Mouse (Mus musculus): Measurements from ENCODE around the gene Ddc. TPM values are rescaled to one million over a fixed set of nuclear protein-coding genes. Genes with fewer than 3 reads are reported as not detected.

Gene Ddc
- polyA plus RNA-seq, 1 experiment from 2014 or later: 64.6 TPM

DNA sequence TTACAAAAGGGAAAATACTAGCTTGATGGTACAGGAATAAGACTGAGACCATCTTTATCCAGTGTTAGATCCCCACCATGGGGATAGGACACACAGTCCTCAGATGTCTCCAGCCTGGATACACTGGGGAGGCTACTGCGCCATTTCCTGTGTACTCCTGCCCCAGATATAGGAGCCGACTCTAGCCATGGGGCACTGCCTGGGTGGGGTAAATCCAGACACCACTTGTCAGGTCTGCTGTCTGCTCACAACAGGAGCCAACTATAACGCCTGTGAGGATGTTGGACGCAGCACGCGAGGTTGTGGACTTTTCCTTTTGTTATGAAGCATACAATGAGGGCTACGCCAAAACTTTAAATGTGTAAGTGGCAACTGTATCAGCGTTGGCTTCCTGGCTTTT is 36.9 kb upstream of the Ddc start:
- Histone ChIP-seq H3K4me3 (no peak overlapping the region), H3K36me3 (peaks cover 97% of the 10 kb centered on the region), H3K27me3 (replicated peaks) (no peaks in the 10 kb centered on the region), H3K4me1 (peaks cover 59% of the 10 kb centered on the region), H3K4me2 (no peak overlapping the region), H3K27ac (replicated peaks) (peak overlapping the region; percentile 65), H3K9me3 (no peaks in the 10 kb centered on the region), H3K9ac (no peak overlapping the region; the same call in 1 of the 2 replicates)
- ATAC-seq (ENCODE audit: extremely low read depth, insufficient number of reproducible peaks, low FRiP score, low TSS enrichment): no peak
- WGBS: 78% methylated on average over 8 of the region's 8 CpGs

- Histone ChIP-seq H3K27me3 (replicated peaks) (no peaks in the 10 kb centered on the region), H3K27ac (replicated peaks) (peak overlapping the region; percentile 71), H3K9ac (no peak overlapping the region), H3K4me2 (no peak overlapping the region), H3K9me3 (no peaks in the 10 kb centered on the region), H3K36me3 (peaks cover 79% of the 10 kb centered on the region), H3K4me1 (peaks cover 35% of the 10 kb centered on the region), H3K4me3 (no peak overlapping the region)
- no peak for ATAC-seq (ENCODE audit: extremely low read depth, insufficient number of reproducible peaks, low FRiP score, low TSS enrichment)
- WGBS: 58% methylated on average over 11 of the region's 11 CpGs
These were observed 34.3 kb upstream of the Ddc start for GRCm38 (mm10) chr11:11932102-11932789.

GRCm38 (mm10) chr11:11931688-11932087 is 33.7 kb upstream of the Ddc start:
- WGBS: 58% methylated on average over 5 of the region's 5 CpGs
- Histone ChIP-seq H3K36me3 (peaks cover 73% of the 10 kb centered on the region), H3K9ac (no peak overlapping the region), H3K9me3 (no peaks in the 10 kb centered on the region), H3K4me1 (peaks cover 37% of the 10 kb centered on the region), H3K4me2 (no peak overlapping the region), H3K27ac (replicated peaks) (peak overlapping the region; percentile 71), H3K27me3 (replicated peaks) (no peaks in the 10 kb centered on the region), H3K4me3 (no peak overlapping the region)
- no peak for ATAC-seq (ENCODE audit: extremely low read depth, insufficient number of reproducible peaks, low FRiP score, low TSS enrichment)

- no peak overlapping the region for H3K4me3 ChIP-seq
- H3K4me1 ChIP-seq: peaks cover 36% of the 10 kb centered on the region
- no peak overlapping the region for H3K4me2 ChIP-seq
- peak overlapping the region; percentile 40; the same call in 1 of the 2 replicates for H3K27ac ChIP-seq (replicated peaks)
- H3K36me3 ChIP-seq: peaks cover 62% of the 10 kb centered on the region
- no peaks in the 10 kb centered on the region for H3K27me3 ChIP-seq (replicated peaks)
- no peaks in the 10 kb centered on the region for H3K9me3 ChIP-seq
- ATAC-seq (ENCODE audit: extremely low read depth, insufficient number of reproducible peaks, low FRiP score, low TSS enrichment): no peak
- WGBS: 88% methylated on average over 11 of the region's 11 CpGs
- no peak overlapping the region for H3K9ac ChIP-seq
These were observed 32.6 kb upstream of the Ddc start for GRCm38 (mm10) chr11:11930527-11930926.

- peaks cover 47% of the 10 kb centered on the region for H3K36me3 ChIP-seq
- no peak for ATAC-seq (ENCODE audit: extremely low read depth, insufficient number of reproducible peaks, low FRiP score, low TSS enrichment)
- no peaks in the 10 kb centered on the region for H3K27me3 ChIP-seq (replicated peaks)
- H3K4me3 ChIP-seq: no peak overlapping the region
- no peak overlapping the region for H3K9ac ChIP-seq
- 80% methylated on average over 3 of the region's 3 CpGs for WGBS
- no peak overlapping the region for H3K4me2 ChIP-seq
- peak overlapping the region; percentile 26 for H3K27ac ChIP-seq (replicated peaks)
- no peaks in the 10 kb centered on the region for H3K9me3 ChIP-seq
- peaks cover 28% of the 10 kb centered on the region for H3K4me1 ChIP-seq
These were observed 31.1 kb upstream of the Ddc start for GRCm38 (mm10) chr11:11929059-11929458.

- WGBS: 77% methylated on average over 2 of the region's 2 CpGs
These were observed 30.6 kb upstream of the Ddc start for GRCm38 (mm10) chr11:11928586-11928985.

GRCm38 (mm10) chr11:11923900-11924299 is 26.0 kb upstream of the Ddc start:
- Histone ChIP-seq H3K9me3 (no peaks in the 10 kb centered on the region), H3K27ac (replicated peaks) (no peak overlapping the region), H3K27me3 (replicated peaks) (no peaks in the 10 kb centered on the region), H3K36me3 (no peaks in the 10 kb centered on the region), H3K4me3 (no peak overlapping the region), H3K4me1 (peaks cover 12% of the 10 kb centered on the region), H3K4me2 (no peak overlapping the region), H3K9ac (no peak overlapping the region)
- 69% methylated on average over 3 of the region's 3 CpGs for WGBS
- no peak for ATAC-seq (ENCODE audit: extremely low read depth, insufficient number of reproducible peaks, low FRiP score, low TSS enrichment)

More at GRCm38 (mm10) chr11:11928586-11928985, 30.6 kb upstream of the Ddc start:
- Histone ChIP-seq H3K27me3 (replicated peaks) (no peaks in the 10 kb centered on the region), H3K4me1 (peaks cover 29% of the 10 kb centered on the region), H3K36me3 (peaks cover 42% of the 10 kb centered on the region), H3K4me2 (no peak overlapping the region), H3K9ac (no peak overlapping the region), H3K9me3 (no peaks in the 10 kb centered on the region), H3K4me3 (no peak overlapping the region), H3K27ac (replicated peaks) (peak overlapping the region; percentile 26)
- no peak for ATAC-seq (ENCODE audit: extremely low read depth, insufficient number of reproducible peaks, low FRiP score, low TSS enrichment)

- Histone ChIP-seq H3K9ac (no peak overlapping the region), H3K27me3 (replicated peaks) (no peaks in the 10 kb centered on the region), H3K27ac (replicated peaks) (no peak overlapping the region), H3K4me2 (no peak overlapping the region), H3K4me1 (peaks cover 12% of the 10 kb centered on the region), H3K9me3 (no peaks in the 10 kb centered on the region), H3K36me3 (no peaks in the 10 kb centered on the region), H3K4me3 (no peak overlapping the region)
- ATAC-seq (ENCODE audit: extremely low read depth, insufficient number of reproducible peaks, low FRiP score, low TSS enrichment): peak; percentile 42; the same call in 1 of the 2 replicates
- WGBS: 61% methylated on average over 3 of the region's 3 CpGs
These were observed 25.4 kb upstream of the Ddc start for GRCm38 (mm10) chr11:11923345-11923744.

DNA sequence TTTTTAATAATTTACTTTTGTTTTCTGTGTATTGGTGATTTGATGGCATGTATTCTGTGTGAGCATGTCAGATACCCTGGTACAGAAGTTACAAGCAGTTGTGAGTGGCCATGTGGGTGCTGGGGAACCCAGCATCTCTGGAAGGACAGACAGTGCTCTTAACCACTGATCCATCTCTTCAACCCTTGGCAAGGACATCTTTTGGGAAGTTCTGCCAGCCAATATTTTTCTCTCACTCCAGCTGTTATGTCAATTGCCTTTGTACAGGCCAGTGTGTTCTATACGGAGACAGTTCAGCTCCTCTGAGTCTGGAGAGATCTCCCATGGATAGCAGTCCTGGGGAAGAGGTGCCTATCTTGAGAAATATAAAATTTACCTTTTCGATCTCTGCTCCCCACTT is 24.2 kb upstream of the Ddc start:
- WGBS: 88% methylated on average over 2 of the region's 2 CpGs
- Histone ChIP-seq H3K9me3 (peaks cover 4% of the 10 kb centered on the region; the same call in 1 of the 2 replicates), H3K4me2 (no peak overlapping the region), H3K9ac (no peak overlapping the region), H3K36me3 (no peaks in the 10 kb centered on the region), H3K27ac (replicated peaks) (no peak overlapping the region), H3K4me3 (no peak overlapping the region), H3K4me1 (peaks cover 11% of the 10 kb centered on the region), H3K27me3 (replicated peaks) (no peaks in the 10 kb centered on the region)
- ATAC-seq (ENCODE audit: extremely low read depth, insufficient number of reproducible peaks, low FRiP score, low TSS enrichment): no peak

GRCm38 (mm10) chr11:11907703-11908413 is 9.9 kb upstream of the Ddc start:
- no peak overlapping the region for H3K4me3 ChIP-seq
- H3K36me3 ChIP-seq: no peaks in the 10 kb centered on the region
- H3K4me2 ChIP-seq: no peak overlapping the region
- H3K27ac ChIP-seq (replicated peaks): peak overlapping the region; percentile 24; the same call in 1 of the 2 replicates
- peaks cover 8% of the 10 kb centered on the region; the same call in 1 of the 2 replicates for H3K4me1 ChIP-seq
- no peak for ATAC-seq (ENCODE audit: extremely low read depth, insufficient number of reproducible peaks, low FRiP score, low TSS enrichment)
- H3K9me3 ChIP-seq: 0 out of 2 replicates have a peak, but pooled peaks cover 4% of the 10 kb centered on the region
- WGBS: 51% methylated on average over 7 of the region's 7 CpGs
- no peaks in the 10 kb centered on the region for H3K27me3 ChIP-seq (replicated peaks)
- H3K9ac ChIP-seq: 0 out of 2 replicates have a peak overlapping the region, but pooled peaks have one; percentile 10

GRCm38 (mm10) chr11:11905518-11905917 is 7.6 kb upstream of the Ddc start:
- no peak for ATAC-seq (ENCODE audit: extremely low read depth, insufficient number of reproducible peaks, low FRiP score, low TSS enrichment)
- peaks cover 29% of the 10 kb centered on the region for H3K4me1 ChIP-seq
- H3K4me2 ChIP-seq: no peak overlapping the region
- no peak overlapping the region for H3K27ac ChIP-seq (replicated peaks)
- H3K9ac ChIP-seq: no peak overlapping the region
- no peaks in the 10 kb centered on the region for H3K27me3 ChIP-seq (replicated peaks)
- H3K36me3 ChIP-seq: no peaks in the 10 kb centered on the region
- 0 out of 2 replicates have a peak, but pooled peaks cover 4% of the 10 kb centered on the region for H3K9me3 ChIP-seq
- no peak overlapping the region for H3K4me3 ChIP-seq

Data from heart, embryonic 13.5 days (tissue).